Mouse (Mus musculus) liver, postnatal 0 days (tissue): Measurements from ENCODE around the gene Dlgap4.

ENCODE experiments used
- CTCF ChIP-seq: sonication (generic); IDR thresholded peaks from 2 replicates; pipeline ENCODE4 v1.5.1; 2016; ENCODE audit warnings: antibody characterized with exemption, low read depth
- EP300 ChIP-seq: IDR thresholded peaks from 2 replicates; pipeline ENCODE4 v1.6.1; 2016; ENCODE audit warnings: antibody characterized with exemption, low read depth, mild to moderate bottlenecking

DNA sequence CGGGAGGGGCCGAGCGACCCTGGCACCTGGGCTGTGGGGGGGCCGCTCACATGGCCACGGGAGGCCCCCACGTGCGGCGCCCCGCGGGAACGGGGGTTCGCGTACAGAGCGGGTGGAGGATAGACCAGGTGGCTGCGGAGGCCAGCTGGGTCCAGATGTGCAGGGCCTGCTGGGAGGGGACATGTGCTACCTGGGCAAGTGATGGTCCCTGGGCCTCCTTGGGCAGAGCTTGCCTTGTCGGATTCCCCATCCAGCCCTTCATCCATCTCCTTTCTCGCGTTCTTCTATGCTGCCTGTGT is 702 bp downstream of the Dlgap4 start:
- no peak for TF ChIP-seq CTCF
- no peak for TF ChIP-seq EP300
